9 mouse cellular contexts compared by ENCODE assay signal in the genomic region with DNA sequence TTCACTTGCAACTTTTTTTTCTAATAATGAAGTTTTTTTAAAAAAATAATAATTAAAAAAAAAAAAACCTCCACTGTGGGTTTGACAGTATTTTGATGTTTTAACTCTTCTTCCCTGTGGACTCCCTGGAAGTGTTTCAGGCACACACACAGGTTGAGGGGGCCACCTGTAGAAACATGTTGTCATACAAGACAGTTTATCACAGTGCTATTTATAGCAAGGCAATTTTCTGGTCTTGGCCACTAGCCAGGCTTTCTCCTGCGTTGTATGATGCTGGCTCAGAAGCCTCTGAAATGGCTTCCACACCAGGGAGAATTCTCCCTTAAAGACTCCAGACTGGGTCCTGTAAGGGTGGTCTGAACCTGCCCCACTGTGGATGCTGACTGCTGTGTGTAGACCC. TPM values are rescaled to one million over a fixed set of nuclear protein-coding genes. Genes with fewer than 3 reads are reported as not detected.
A peak's percentile ranks its signal among the peaks of the same experiment; 100 is the strongest.
DNase-seq lines count a peak whose midpoint lies in the region; ATAC-seq and TF ChIP-seq lines count a peak whose summit lies in the region.
"Had no signal": no experiment of that assay in that cellular context is flagged by ENCODE, and none has a peak within 500 bp of the region (broad histone marks: within the 10 kb centered on the region; RNA-seq: fewer than 3 reads in every experiment).

No protein-coding gene starts in this region.

- no peak for TF ChIP-seq CTCF in intestine, postnatal 0 days (IDR thresholded peaks at IDR 0.05; ENCODE audit: low read depth)

- no peak overlapping the region for H3K9ac ChIP-seq in intestine, embryonic 15.5 days
- no peak overlapping the region for H3K9ac ChIP-seq in intestine, postnatal 0 days (ENCODE audit: low read depth, low read length)

- peak; percentile 77 to 88 for DNase-seq in cerebellum, postnatal 14 days
- DNase-seq in cerebellum, adult 8-10 months: no peak
- DNase-seq in heart, postnatal 4 days: peak; percentile 82
- DNase-seq in urinary bladder, adult 18-20 months (ENCODE audit: low spot score in 2 of 2): no peak
- DNase-seq in spleen, postnatal 14 days (ENCODE audit: low spot score in 2 of 2): no peak

- H3K4me2 ChIP-seq in intestine, embryonic 15.5 days (replicated peaks): no peak overlapping the region
- no peak overlapping the region for H3K4me2 ChIP-seq in intestine, postnatal 0 days (replicated peaks; ENCODE audit: low read depth)

- H3K4me1 ChIP-seq in intestine, embryonic 15.5 days (replicated peaks): no peaks in the 10 kb centered on the region
- no peaks in the 10 kb centered on the region for H3K4me1 ChIP-seq in intestine, postnatal 0 days (replicated peaks; ENCODE audit: control insufficient read depth, insufficient read depth, low read length)

- no peaks in the 10 kb centered on the region for H3K36me3 ChIP-seq in intestine, embryonic 15.5 days
- no peaks in the 10 kb centered on the region for H3K36me3 ChIP-seq in intestine, postnatal 0 days (ENCODE audit: control insufficient read depth, insufficient read depth)

- ATAC-seq in intestine, embryonic 15.5 days: 0 out of 2 replicates have a peak, but pooled peaks have one; percentile 23
- no peak for ATAC-seq in intestine, postnatal 0 days
- peak; percentile 8; the same call in 1 of the 2 replicates for ATAC-seq in common myeloid progenitor, adult 5-6 weeks (replicated peaks; ENCODE audit: low read depth, poor library complexity, severe bottlenecking)
- ATAC-seq: lung, postnatal 0 days had no signal

- WGBS in intestine, embryonic 15.5 days: 18% methylated on average over 1 of the region's 1 CpGs
- 12% methylated on average over 1 of the region's 1 CpGs for WGBS in intestine, postnatal 0 days

- H3K9me3 ChIP-seq in intestine, embryonic 15.5 days: no peaks in the 10 kb centered on the region
- H3K9me3 ChIP-seq in intestine, postnatal 0 days (ENCODE audit: control insufficient read depth): no peaks in the 10 kb centered on the region

- no peaks in the 10 kb centered on the region for H3K27me3 ChIP-seq in intestine, embryonic 15.5 days (replicated peaks)
- H3K27me3 ChIP-seq in intestine, postnatal 0 days (replicated peaks; ENCODE audit: control insufficient read depth, insufficient read depth, low read length): no peaks in the 10 kb centered on the region

- H3K27ac ChIP-seq in intestine, embryonic 15.5 days: no peak overlapping the region
- H3K27ac ChIP-seq in intestine, postnatal 0 days (ENCODE audit: low read depth, low read length): no peak overlapping the region

- no peak overlapping the region for H3K4me3 ChIP-seq in intestine, embryonic 15.5 days (replicated peaks)
- no peak overlapping the region for H3K4me3 ChIP-seq in intestine, postnatal 0 days (ENCODE audit: low read depth, low read length)

RNA-seq across cellular contexts. Expression of gene Serbp1, which starts 59.9 kb away (rescaled TPM):
- 392 and 427 TPM in 2 replicates for polyA plus RNA-seq in intestine, embryonic 15.5 days (2015; fragmentation: Nextera tagmentation; extraction: Ambion mirVana)
- polyA plus RNA-seq in intestine, postnatal 0 days (2015; fragmentation: Nextera tagmentation; extraction: Ambion mirVana): 209 and 220 TPM in 2 replicates
- 2,714 and 3,049 TPM in 2 replicates for total RNA-seq in common myeloid progenitor, adult 5-6 weeks (2017)
- 100 to 1,000 TPM; 311 to 319 TPM for total RNA-seq in heart, postnatal 4 days (2021)

Comparison
In these comparisons a context has a peak if more than half of its experiments do, and no peak if none do; other contexts are left out.
1. DNase-seq: peak in cerebellum, postnatal 14 days (2 of 2) and heart, postnatal 4 days (single experiment); none in cerebellum, adult 8-10 months (single experiment), urinary bladder, adult 18-20 months (0 of 2) and spleen, postnatal 14 days (0 of 2).